Mouse (Mus musculus) intestine, embryonic 14.5 days (tissue): ENCODE results near the gene Gm10134. TPM values are rescaled to one million over a fixed set of nuclear protein-coding genes. Genes with fewer than 3 reads are reported as not detected.
A peak's percentile ranks its signal among the peaks of the same experiment; 100 is the strongest.

ENCODE experiments used
- ATAC-seq: fragments of 200-750 bp; cut with Nextera tagmentation; replicated peaks from 2 replicates; pipeline ENCODE4 v1.8.0; 2017; ENCODE audit warnings: low read depth, moderate number of reproducible peaks, moderate TSS enrichment, moderate library complexity; ENCODE audit not compliant: low FRiP score, low TSS enrichment
- DNase-seq: peaks from one replicate; pipeline ENCODE4 v3.0.0-alpha.2; 2018; ENCODE audit warnings: low spot score
- H3K27ac ChIP-seq: fragments of 300-500 bp; sonication (generic); 2 replicates; pipeline ENCODE4 v1.5.1; 2014; ENCODE audit warnings: low read depth, mild to moderate bottlenecking, control low read depth
- H3K27me3 ChIP-seq: fragments of 300-500 bp; sonication (generic); replicated peaks from 2 replicates; pipeline ENCODE4 v1.6.1; 2014; ENCODE audit warnings: low read length, control low read depth; ENCODE audit not compliant: control insufficient read depth, insufficient read depth
- H3K36me3 ChIP-seq: fragments of 300-500 bp; sonication (generic); 2 replicates; pipeline ENCODE4 v1.6.1; 2014; ENCODE audit warnings: low read length, control low read depth; ENCODE audit not compliant: control insufficient read depth, insufficient read depth
- H3K4me1 ChIP-seq: fragments of 300-500 bp; sonication (generic); replicated peaks from 2 replicates; pipeline ENCODE4 v1.6.1; 2014; ENCODE audit warnings: low read length, control low read depth, mixed read lengths; ENCODE audit not compliant: control insufficient read depth, insufficient read depth
- H3K4me2 ChIP-seq: fragments of 300-500 bp; sonication (generic); 2 replicates; pipeline ENCODE4 v1.6.1; 2014; ENCODE audit warnings: low read length
- H3K4me3 ChIP-seq: fragments of 300-500 bp; sonication (generic); 2 replicates; pipeline ENCODE4 v1.5.1; 2014; ENCODE audit warnings: low read depth, low read length, control low read depth, mixed read lengths
- H3K9ac ChIP-seq: fragments of 300-500 bp; sonication (generic); 2 replicates; pipeline ENCODE4 v1.6.1; 2014; ENCODE audit warnings: mild to moderate bottlenecking, low read length
- H3K9me3 ChIP-seq: fragments of 300-500 bp; sonication (generic); 2 replicates; pipeline ENCODE4 v1.6.1; 2016; ENCODE audit warnings: low read length, control low read depth; ENCODE audit not compliant: control insufficient read depth
- WGBS: fragments of 180-500 bp; shearing (Covaris S2); extraction: QIAGEN DNeasy Blood & Tissue Kit; methylation state at CpG from one replicate; pipeline ENCODE4 v1.1.7; 2014; 5-methylcytosine and 5-hydroxymethylcytosine counted together
- polyA plus RNA-seq: library from polyadenylated mRNA; unstranded; fragments of >200 nt; fragmentation: Nextera tagmentation; extraction: Ambion mirVana; gene quantifications from 2 replicates; pipeline ENCODE4 v1.2.1, GENCODE M21; 2014

Gm10134 gene
- polyA plus RNA-seq, 1 experiment from 2014 or later = 6.4 TPM

DNA sequence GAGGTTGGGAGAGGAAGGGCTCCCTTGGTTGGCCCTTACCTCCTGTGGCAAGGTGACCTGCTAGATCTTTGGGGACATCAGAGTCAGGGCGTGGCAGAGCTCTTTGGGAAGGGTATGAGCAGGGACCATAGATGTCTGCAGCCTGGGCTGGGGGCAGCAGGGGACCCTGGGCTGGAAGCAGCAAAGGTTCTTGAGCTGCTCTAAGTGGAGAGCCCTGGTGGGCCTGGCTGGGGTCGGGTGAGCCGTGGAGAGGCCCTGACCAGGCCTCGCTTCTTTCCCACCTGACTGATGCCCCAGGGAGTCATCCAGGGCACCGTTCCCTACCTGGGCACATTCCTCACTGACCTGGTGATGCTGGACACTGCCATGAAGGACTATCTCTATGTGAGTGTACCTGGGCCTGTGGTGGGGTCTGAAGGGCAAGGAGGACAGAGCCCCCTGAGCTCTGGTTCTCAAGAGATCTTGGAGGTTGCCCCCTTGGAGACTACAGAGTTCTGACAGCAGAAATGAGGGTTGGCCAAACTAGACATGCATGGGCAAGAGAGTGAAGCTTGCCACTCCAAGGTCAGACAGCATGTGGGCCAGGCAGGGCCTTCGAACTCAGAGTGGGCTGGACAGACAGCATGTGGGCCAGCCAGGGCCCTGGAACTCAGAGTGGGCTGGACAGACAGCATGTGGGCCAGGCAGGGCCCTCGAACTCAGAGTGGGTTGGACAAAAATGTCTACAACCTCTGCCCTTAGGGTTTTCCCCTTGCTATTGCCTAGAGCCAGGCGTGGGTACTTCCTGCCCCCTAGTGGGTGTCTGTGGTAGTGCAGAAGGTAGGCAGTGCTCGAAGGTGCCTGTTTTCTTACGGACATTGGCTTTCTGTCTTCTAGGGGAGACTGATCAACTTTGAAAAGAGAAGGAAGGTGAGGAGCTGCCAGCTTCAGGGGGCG, 41.6 kb downstream of the Gm10134 start:
- Histone ChIP-seq H3K27ac (no peak overlapping the region), H3K36me3 (peaks cover 87% of the 10 kb centered on the region), H3K4me1 (no peaks in the 10 kb centered on the region), H3K9ac (no peak overlapping the region), H3K27me3 (no peaks in the 10 kb centered on the region), H3K9me3 (no peaks in the 10 kb centered on the region), H3K4me2 (no peak overlapping the region), H3K4me3 (no peak overlapping the region)
- whole genome bisulfite sequencing = 53% methylated on average over 11 of the region's 11 CpGs
- DNase-seq (peak; percentile 97), ATAC-seq (peak; percentile 25)

DNA sequence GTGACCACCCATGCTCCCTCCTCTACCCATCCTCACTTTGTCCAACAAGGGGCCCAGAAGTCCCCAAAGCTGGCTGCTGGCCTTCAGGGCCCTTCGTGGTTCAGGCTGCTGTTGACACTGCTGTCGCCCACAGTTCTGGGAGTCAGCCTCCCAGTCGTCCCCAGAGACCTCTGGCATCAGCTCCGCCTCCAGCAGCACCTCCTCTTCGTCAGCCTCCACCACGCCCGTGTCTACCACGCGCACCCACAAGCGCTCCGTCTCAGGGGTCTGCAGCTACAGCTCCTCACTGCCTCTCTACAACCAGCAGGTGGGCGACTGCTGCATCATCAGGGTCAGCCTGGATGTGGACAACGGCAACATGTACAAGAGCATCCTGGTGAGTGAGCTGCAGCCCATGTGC, 43.3 kb downstream of the Gm10134 start:
- WGBS = 93% methylated on average over 13 of the region's 13 CpGs
- Histone ChIP-seq H3K9me3 (no peaks in the 10 kb centered on the region), H3K27me3 (no peaks in the 10 kb centered on the region), H3K27ac (no peak overlapping the region), H3K36me3 (peaks cover 89% of the 10 kb centered on the region), H3K9ac (no peak overlapping the region), H3K4me1 (no peaks in the 10 kb centered on the region), H3K4me3 (no peak overlapping the region), H3K4me2 (no peak overlapping the region)
- no peak for DNase-seq
- no peak for ATAC-seq

DNA sequence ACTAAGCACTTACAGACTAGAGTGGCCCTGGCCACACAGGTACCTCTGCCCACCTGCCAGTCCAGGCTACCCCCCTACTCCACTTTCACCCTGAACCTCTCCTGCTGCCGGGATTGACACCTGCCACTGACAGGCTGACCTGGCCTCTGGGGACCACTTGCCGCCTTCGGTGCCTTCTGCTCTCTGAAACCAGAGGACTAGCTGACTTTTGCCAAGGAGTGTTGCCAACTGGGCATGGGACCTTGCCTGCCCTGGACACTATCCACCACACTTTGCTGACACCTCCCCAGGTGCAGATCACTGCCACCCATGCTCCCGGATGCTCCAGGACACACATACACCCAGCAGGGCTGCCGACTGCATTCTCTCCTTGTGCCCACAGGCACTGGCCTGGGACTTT, 46.4 kb downstream of the Gm10134 start:
- Histone ChIP-seq H3K4me2 (no peak overlapping the region), H3K4me1 (no peaks in the 10 kb centered on the region), H3K9ac (no peak overlapping the region), H3K4me3 (no peak overlapping the region), H3K27ac (no peak overlapping the region), H3K36me3 (peaks cover 65% of the 10 kb centered on the region), H3K27me3 (no peaks in the 10 kb centered on the region), H3K9me3 (no peaks in the 10 kb centered on the region)
- 93% methylated on average over 5 of the region's 5 CpGs for WGBS
- ATAC-seq (no peak), DNase-seq (no peak)

Other genes with a start within 250 kb of the Gm10134 start
- gene Ppp1r26, start 59.3 kb upstream of the Gm10134 start, polyA plus RNA-seq = 4.5 and 5.2 TPM in 2 replicates
- gene 1700007K13Rik, start 39.8 kb upstream of the Gm10134 start, polyA plus RNA-seq = 0.28 TPM in 1 of 2 replicates, not detected in the other
- gene Mrps2, start 38.0 kb upstream of the Gm10134 start, polyA plus RNA-seq = 64.4 and 69.1 TPM in 2 replicates
- gene Gbgt1, start 9.2 kb upstream of the Gm10134 start, polyA plus RNA-seq = 4.7 and 5.2 TPM in 2 replicates
- gene Ralgds, start 7.0 kb downstream of the Gm10134 start, polyA plus RNA-seq = 38.7 and 40.6 TPM in 2 replicates
- gene Cel, start 57.3 kb downstream of the Gm10134 start, polyA plus RNA-seq = 67.3 TPM in 1 of 2 replicates, not detected in the other
- 30.4 and 30.5 TPM in 2 replicates for gene Gtf3c5, start 77.7 kb downstream of the Gm10134 start, polyA plus RNA-seq
- gene Gfi1b, start 115.9 kb downstream of the Gm10134 start, polyA plus RNA-seq = 0.27 TPM in 1 of 2 replicates, not detected in the other
- 17.2 and 19.4 TPM in 2 replicates for gene Tsc1, start 135.1 kb downstream of the Gm10134 start, polyA plus RNA-seq
- gene Spaca9, start 193.6 kb downstream of the Gm10134 start, polyA plus RNA-seq = 1.3 and 1.6 TPM in 2 replicates
- gene Ak8, start 194.1 kb downstream of the Gm10134 start, polyA plus RNA-seq = 0.19 and 1.3 TPM in 2 replicates